Mouse (Mus musculus) megakaryocyte progenitor cell, adult 5-6 weeks (primary cell): ENCODE measurements around the gene Etv4. TPM values are rescaled to one million over a fixed set of nuclear protein-coding genes. Genes with fewer than 3 reads are reported as not detected.

Experiments used
- ATAC-seq: replicated peaks from 2 replicates; pipeline ENCODE4 v1.8.0; 2016; ENCODE audit warnings: mild to moderate bottlenecking, moderate TSS enrichment, inconsistent platforms; ENCODE audit not compliant: poor library complexity
- total RNA-seq, 2 experiments: library from RNA; stranded (forward) in 1 of 2; stranded (reverse) in 1 of 2; fragments of 157-497, 149-512 nt in 1 of 2; fragments of 200-1000 nt in 1 of 2; gene quantifications; 2 replicates each; pipeline versions ENCODE4 v1.2.3 to v1.2.4; 2015 to 2017

Gene Etv4
- total RNA-seq (2015) (0.05 TPM in 1 of 2 replicates, not detected in the other), total RNA-seq (2017) (not detected in 2 replicates)

- ATAC-seq = peak; percentile 98
Measured at GRCm38 (mm10) chr11:101785143-101785851, at the start of gene Etv4. Gene Etv4 (minus strand): TSS chr11:101785371.

GRCm38 (mm10) chr11:101832001-101832400 is 46.8 kb upstream of the Etv4 start:
- ATAC-seq = no peak

DNA sequence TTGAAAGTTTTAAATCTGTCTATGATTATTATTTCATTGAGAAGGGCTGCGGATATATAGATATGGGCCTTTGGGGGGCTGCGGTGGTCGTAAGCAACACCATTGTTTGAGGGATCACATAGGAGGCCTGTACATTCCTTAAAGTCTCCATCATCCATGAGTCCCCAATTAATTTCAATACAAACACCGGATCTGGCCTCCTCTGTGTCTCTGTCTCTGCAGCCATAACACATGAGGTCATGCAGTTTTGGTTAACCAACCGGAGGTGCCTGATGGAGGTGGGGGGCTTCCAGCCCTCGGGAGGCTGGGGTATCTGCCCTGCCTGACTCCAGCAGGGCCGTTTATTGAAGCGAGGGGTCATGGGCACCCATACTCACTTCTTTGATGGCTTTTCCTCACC is 45.4 kb upstream of the Etv4 start:
- ATAC-seq = no peak

- ATAC-seq = no peak
Measured at GRCm38 (mm10) chr11:101830112-101830511, 44.9 kb upstream of the Etv4 start.

GRCm38 (mm10) chr11:101828718-101829117 is 43.5 kb upstream of the Etv4 start:
- ATAC-seq = no peak

GRCm38 (mm10) chr11:101823210-101823609 is 38.0 kb upstream of the Etv4 start:
- ATAC-seq = no peak

GRCm38 (mm10) chr11:101820899-101821298 is 35.7 kb upstream of the Etv4 start:
- no peak for ATAC-seq

- no peak for ATAC-seq
Measured at GRCm38 (mm10) chr11:101819853-101820252, 34.7 kb upstream of the Etv4 start.

DNA sequence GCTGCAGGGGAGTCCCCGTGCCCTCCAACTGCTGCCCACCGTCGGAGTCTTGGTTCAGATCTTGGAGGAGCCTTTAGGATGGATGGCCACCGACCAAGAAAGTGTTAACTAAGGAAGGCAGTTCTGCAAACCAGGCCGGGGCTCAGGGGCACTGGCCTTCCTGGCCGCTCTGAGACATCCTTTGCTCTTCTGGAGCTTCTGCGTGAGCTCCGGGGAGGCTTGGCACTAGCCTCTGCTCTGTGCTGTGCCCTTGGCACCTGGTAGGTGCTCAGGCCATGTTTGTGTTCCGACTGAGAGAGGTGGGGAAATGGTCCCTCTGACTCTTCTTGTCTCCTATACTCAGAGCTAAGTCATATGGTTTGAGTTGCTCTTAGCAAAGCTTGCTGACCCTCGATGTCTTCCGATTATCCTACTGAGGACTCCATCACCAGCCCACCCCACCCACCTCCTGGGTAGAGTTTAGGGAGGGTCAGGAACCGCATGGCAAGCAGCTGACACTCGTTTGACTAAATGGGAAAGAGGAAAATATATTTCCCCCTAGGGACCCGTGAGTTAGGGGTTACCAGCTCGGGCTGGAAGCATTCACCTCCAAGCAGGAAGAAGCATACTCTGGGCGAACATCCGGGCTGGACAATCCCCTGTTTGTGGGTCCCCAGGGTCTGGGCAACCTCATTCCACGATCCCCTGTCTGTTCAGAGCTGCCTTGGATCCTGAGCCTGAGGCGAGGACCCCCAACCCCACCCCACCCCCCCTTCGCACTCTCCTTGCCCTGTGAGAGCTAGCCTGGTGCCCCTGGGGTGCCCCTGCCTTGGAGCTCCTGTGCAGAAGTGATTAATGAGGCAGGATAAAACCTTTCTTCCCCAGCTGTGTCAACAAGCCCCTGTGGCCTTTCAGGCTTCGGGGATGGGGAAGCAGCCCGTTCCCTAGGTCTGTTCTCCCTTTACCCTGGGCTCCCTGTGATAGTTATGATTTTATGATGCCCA is 30.2 kb upstream of the Etv4 start:
- ATAC-seq = no peak

DNA sequence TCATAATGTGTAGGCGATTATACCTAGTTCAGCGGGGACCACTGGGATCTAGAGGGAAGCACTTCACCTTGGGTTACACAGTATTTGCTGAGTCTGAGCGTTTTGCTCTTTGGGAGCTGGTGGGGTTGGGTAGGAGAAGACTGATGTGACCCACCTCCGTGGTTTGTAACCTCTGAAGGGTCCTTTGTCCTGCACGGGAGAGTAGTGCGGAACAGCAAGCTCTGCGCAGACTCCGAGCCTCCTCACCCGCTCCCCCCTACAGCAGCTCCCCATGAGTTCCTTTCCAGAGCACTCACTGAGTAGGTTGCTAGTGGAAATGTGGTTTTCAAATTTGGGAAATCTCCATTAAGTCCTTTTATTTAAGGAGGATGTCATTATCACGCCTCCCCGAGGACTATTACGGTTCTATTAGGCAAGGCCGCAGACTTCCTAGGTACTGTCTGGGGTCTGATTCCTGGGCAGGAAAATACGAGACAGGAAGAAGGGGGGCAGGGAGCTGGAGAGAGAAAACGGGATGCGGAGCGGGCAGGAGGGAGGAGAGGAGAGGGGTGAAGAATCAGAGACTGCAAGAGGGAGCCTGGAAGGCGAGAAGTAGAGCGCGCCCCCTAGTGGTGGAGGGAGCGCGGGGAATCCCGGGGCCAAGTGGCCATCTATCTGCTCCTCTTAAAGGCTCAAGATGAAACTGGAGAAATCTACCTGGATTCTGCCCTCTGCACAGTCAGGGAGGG is 29.4 kb upstream of the Etv4 start:
- ATAC-seq = peak; percentile 58; the same call in 1 of the 2 replicates

GRCm38 (mm10) chr11:101813259-101813658 is 28.1 kb upstream of the Etv4 start:
- peak; percentile 95 for ATAC-seq

DNA sequence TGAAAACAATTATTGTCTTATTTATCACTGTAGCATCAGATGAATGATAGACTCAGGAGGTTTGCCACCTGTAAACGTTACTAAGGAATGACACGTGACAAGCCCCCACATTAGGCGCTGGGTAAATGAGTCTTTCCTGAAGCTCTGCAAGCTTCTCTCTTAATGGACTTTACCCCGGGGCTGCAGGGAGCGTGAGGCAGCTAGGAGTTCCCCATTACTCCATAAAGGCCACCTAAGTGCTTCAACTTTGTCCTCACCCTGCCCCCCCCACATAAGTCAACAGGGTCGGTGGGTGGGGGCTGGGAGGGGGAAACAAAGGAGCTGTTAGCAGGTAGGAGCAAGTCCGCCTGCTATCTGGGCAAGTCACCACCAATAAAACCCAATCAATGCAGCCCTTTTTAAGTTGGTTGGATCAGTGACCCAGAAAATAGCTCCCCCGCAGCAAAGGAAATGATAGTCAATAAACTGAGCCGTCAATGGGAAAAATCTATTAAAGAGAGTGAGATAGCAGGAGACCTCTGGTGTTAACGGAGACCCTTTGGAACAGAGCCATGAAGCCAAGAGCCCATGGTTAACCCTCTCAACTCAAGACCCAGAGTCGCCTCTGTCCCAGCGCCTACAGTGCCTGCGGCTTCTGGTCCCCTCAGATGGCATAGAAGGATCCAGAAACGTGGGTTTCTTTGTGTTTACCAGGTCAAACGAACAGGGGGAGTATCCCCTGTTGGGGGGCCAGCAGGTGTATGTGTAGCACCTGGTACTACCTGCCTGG is 24.1 kb upstream of the Etv4 start:
- no peak for ATAC-seq

DNA sequence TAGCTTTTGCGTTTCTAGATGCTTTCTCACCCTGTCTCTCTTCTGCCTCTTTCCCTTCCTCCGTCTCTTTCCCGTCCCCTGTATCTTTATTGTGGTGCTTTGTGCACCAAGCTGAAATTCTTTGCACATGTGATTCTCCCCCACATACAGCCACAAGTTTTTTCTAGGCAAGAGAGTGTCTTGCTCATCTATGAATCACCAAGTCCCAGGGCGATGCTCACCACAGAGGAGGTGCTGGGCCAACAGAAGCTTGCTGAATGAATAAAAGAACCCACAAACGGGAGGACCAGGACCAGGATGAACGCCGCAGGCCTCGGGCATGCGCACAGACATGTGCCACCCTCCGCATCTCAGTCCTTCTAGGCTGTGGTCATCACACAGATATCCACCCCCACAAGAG is 22.1 kb upstream of the Etv4 start:
- no peak for ATAC-seq

DNA sequence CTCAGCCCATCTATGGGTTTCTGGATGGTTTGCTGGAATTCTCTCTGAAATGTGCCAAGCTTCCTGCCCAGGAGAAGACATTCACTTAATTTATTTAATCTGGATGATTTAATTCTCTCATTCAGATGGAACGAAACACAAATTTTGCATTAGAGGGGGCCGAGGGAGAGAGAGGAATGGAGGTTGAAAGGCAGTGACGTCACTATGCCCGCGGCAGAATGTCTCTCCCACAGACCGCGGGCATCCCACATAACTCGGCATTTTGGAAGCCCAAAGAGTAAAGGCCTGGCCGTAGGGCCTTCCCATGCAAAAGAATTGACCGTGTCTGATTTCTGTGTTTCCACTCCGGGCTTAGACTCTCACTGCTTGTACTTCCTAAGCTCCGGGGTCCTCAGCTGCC is 21.6 kb upstream of the Etv4 start:
- no peak for ATAC-seq

DNA sequence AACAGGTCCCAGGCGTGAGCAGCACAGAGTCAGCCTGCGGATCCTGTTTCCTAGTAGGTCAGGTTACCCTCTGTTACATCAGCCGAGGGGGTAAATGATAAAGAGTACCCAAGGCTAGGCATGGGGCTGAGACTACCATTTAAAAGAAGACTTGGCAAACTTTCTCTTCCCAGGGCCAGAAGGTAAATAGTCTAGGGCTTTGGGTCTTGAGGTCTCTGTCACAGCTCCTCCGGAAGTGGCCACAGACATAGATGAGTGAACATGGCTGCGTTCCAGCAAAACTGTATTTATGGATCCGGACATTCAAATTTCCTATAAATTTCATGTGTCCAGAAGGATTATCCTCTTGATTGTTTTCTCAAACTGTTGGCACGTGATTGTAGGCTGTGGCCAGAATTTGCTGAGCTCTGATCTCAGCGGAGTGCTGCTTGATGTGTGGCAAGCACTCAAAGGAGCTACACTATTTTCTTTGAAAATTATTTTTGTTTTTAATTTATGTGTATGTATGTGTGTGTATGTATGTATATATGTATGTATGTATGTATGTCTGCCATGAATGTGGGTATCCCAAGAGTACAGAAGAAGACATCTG is 20.0 kb upstream of the Etv4 start:
- ATAC-seq = no peak

- no peak for ATAC-seq
Measured at GRCm38 (mm10) chr11:101801386-101801785, 16.2 kb upstream of the Etv4 start.

DNA sequence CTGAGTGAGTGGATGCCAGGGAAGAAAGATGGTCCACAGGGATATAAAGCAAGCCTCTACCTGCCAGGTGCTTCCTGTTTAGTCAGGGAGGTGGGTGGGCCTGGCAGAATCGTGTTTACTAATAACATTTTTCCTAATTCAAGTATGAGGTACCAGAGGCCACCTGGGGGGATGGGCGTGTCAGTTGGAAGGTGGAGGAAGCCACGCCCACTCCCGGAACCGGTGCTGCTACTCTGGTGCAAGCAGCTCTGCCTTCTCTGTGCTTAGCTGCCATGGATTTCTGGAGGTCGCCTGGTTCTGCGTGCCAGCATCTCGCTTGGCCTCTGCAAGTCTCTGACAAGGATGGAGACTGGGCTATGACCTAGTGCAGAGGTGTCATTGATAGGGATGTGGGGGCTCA is 12.9 kb upstream of the Etv4 start:
- ATAC-seq = no peak

DNA sequence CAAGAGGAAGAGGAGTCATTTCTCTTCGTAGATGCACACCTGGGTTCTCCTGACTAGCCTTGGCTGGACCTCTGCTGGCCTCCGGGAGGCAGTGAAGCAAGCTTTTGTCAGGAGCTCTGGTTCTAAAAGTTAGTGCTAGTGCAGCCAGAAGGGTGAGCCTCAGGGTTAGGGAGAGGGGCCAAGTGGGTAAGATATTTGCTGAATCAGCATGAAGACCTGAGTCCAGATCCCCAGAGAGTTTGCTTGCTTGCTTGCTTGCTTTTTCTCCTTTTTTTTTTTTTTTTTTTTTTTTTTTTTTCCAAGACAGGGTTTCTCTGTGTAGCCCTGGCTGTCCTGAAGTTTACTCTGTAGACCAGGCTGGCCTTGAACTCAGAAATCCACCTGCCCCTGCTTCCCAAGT is 12.2 kb upstream of the Etv4 start:
- ATAC-seq = no peak

- no peak for ATAC-seq
Measured at GRCm38 (mm10) chr11:101790811-101791526, 5.8 kb upstream of the Etv4 start.
